Mouse (Mus musculus): ENCODE data around the gene Tmem255a.

Gene Tmem255a

GRCm38 (mm10) chrX:38166064-38166463 lies 86.2 kb downstream of the Tmem255a start:
- no peak for DNase-seq (ENCODE audit: low spot score in 2 of 2)

- DNase-seq (ENCODE audit: low spot score in 2 of 2) = no peak
These were observed 86.9 kb downstream of the Tmem255a start for GRCm38 (mm10) chrX:38165315-38165714.

- no peak for DNase-seq (ENCODE audit: low spot score in 2 of 2)
These were observed 93.1 kb downstream of the Tmem255a start for GRCm38 (mm10) chrX:38159097-38159496.
